ENCODE assay signal across 7 mouse cellular contexts in genomic region chr9:40807289-40807920, GRCm38 (mm10). TPM values are rescaled to one million over a fixed set of nuclear protein-coding genes. Genes with fewer than 3 reads are reported as not detected.
DNase-seq lines count a peak whose midpoint lies in the region; ATAC-seq and TF ChIP-seq lines count a peak whose summit lies in the region.

No protein-coding gene starts in this region.

- H3K4me3 ChIP-seq in C2C12 (ENCODE audit: insufficient read depth, poor library complexity, severe bottlenecking), result no peak overlapping the region
- no peak overlapping the region for H3K4me3 ChIP-seq in forebrain, embryonic 12.5 days (replicated peaks)
- H3K4me3 ChIP-seq in hindbrain, postnatal 0 days (ENCODE audit: low read length), result no peak overlapping the region

- H3K79me3 ChIP-seq in C2C12 (ENCODE audit: low read depth), result peaks cover 14% of the 10 kb centered on the region

- no peaks in the 10 kb centered on the region for H3K9me3 ChIP-seq in forebrain, embryonic 12.5 days
- H3K9me3 ChIP-seq in hindbrain, postnatal 0 days (ENCODE audit: low read length), result no peaks in the 10 kb centered on the region

- WGBS in forebrain, embryonic 12.5 days, result 33% methylated on average over 11 of the region's 11 CpGs
- WGBS in hindbrain, postnatal 0 days, result 22% methylated on average over 11 of the region's 11 CpGs

- H3K4me2 ChIP-seq in forebrain, embryonic 12.5 days, result no peak overlapping the region
- H3K4me2 ChIP-seq in hindbrain, postnatal 0 days (ENCODE audit: low read depth, low read length), result no peak overlapping the region

- H3K4me1 ChIP-seq in forebrain, embryonic 12.5 days, result peaks cover 55% of the 10 kb centered on the region
- H3K4me1 ChIP-seq in hindbrain, postnatal 0 days (ENCODE audit: insufficient read depth, low read length), result peaks cover 17% of the 10 kb centered on the region

- no peak for TF ChIP-seq CTCF in C2C12 (IDR thresholded peaks at IDR 0.05; ENCODE audit: control insufficient read depth, insufficient read depth, insufficient read length)
- TF ChIP-seq CTCF in hindbrain, postnatal 0 days (IDR thresholded peaks at IDR 0.05; ENCODE audit: low read depth), result no peak

- H3K27ac ChIP-seq in forebrain, embryonic 12.5 days, result peak overlapping the region; percentile 80
- H3K27ac ChIP-seq in hindbrain, postnatal 0 days, result peak overlapping the region; percentile 77

- no peak overlapping the region for H3ac ChIP-seq in C2C12 (ENCODE audit: control insufficient read depth, insufficient read length, low read depth)

- peaks cover 28% of the 10 kb centered on the region for H3K36me3 ChIP-seq in C2C12 (ENCODE audit: control insufficient read depth, insufficient read depth)
- H3K36me3 ChIP-seq in forebrain, embryonic 12.5 days (replicated peaks), result peaks cover 41% of the 10 kb centered on the region
- H3K36me3 ChIP-seq in hindbrain, postnatal 0 days (ENCODE audit: insufficient read depth, low read length), result peaks cover 18% of the 10 kb centered on the region; the same call in 1 of the 2 replicates

- ATAC-seq in forebrain, embryonic 12.5 days (ENCODE audit: low FRiP score), result no peak
- ATAC-seq in hindbrain, postnatal 0 days, result no peak; the same call in 1 of the 2 replicates

- peak; percentile 73 for DNase-seq in 3T3-L1 (ENCODE audit: low read depth, low spot score)
- DNase-seq in hindbrain, postnatal 0 days (ENCODE audit: low spot score), result peak; percentile 64
- DNase-seq in lung, postnatal 36 days, result peak; percentile 62
- no peak for DNase-seq in spleen, postnatal 14 days (ENCODE audit: low spot score in 2 of 2)
- no peak for DNase-seq in left cerebral cortex, postnatal 4 days

- intact Hi-C loops in left cerebral cortex, postnatal 4 days (cut with DNase I), result no loop called here

- H3K27me3 ChIP-seq in C2C12 (ENCODE audit: control insufficient read depth, insufficient read depth, insufficient read length), result no peaks in the 10 kb centered on the region
- no peaks in the 10 kb centered on the region for H3K27me3 ChIP-seq in forebrain, embryonic 12.5 days
- H3K27me3 ChIP-seq in hindbrain, postnatal 0 days (ENCODE audit: insufficient read depth, low read length), result no peaks in the 10 kb centered on the region

- no peak overlapping the region for H3K9ac ChIP-seq in forebrain, embryonic 12.5 days
- H3K9ac ChIP-seq in hindbrain, postnatal 0 days (replicated peaks; ENCODE audit: low read length), result 0 out of 2 replicates have a peak overlapping the region, but pooled peaks have one; percentile 9

- peaks cover 27% of the 10 kb centered on the region for H3K79me2 ChIP-seq in C2C12 (ENCODE audit: control insufficient read depth, insufficient read depth)

TF ChIP-seq in C2C12, 6 proteins besides CTCF, POLR2A, EP300 and RAD21:
- TF ChIP-seq FOSL1 (IDR thresholded peaks at IDR 0.05; ENCODE audit: insufficient read depth, low read length, poor library complexity, severe bottlenecking) (no peak), MYOG (IDR thresholded peaks at IDR 0.05; ENCODE audit: control insufficient read depth, extremely low read depth, insufficient read length) (no peak), CEBPB (IDR thresholded peaks at IDR 0.05; ENCODE audit: low read depth) (peak; percentile 67), USF1 (IDR thresholded peaks at IDR 0.05; ENCODE audit: low read depth) (no peak)

RNA-seq across cellular contexts. Expression of gene Hspa8, which starts 6.6 kb away (rescaled TPM):
- polyA plus RNA-seq in C2C12 (2012; fragmentation: generic; extraction: Trizol), result 1,815 TPM
- polyA plus RNA-seq in forebrain, embryonic 12.5 days (2016; fragmentation: Nextera tagmentation; extraction: Ambion mirVana), result 2,759 and 2,920 TPM in 2 replicates
- 3,796 and 3,887 TPM in 2 replicates for total RNA-seq in hindbrain, postnatal 0 days (2014; rRNA removed)
- 2,316 and 2,371 TPM in 2 replicates for polyA plus RNA-seq in hindbrain, postnatal 0 days (2015; fragmentation: Nextera tagmentation; extraction: Ambion mirVana)
- 1,000 to 10,000 TPM; 2,038 to 2,082 TPM for total RNA-seq in left cerebral cortex, postnatal 4 days (2021)

Comparison
In these comparisons a context has a peak if more than half of its experiments do, and no peak if none do; other contexts are left out.
1. DNase-seq: peak in 3T3-L1 (single experiment), hindbrain, postnatal 0 days (single experiment) and lung, postnatal 36 days (single experiment); none in spleen, postnatal 14 days (0 of 2) and left cerebral cortex, postnatal 4 days (single experiment).